Mouse (Mus musculus): ENCODE measurements at regions not wholly inside any gene's neighbourhood (a gene's known extent, or its start where the extent isn't known, plus 50 kb on each side); places are given as distances from the start of the nearest gene placed in this dataset.
A peak's percentile ranks its signal among the peaks of the same experiment; 100 is the strongest.

DNA sequence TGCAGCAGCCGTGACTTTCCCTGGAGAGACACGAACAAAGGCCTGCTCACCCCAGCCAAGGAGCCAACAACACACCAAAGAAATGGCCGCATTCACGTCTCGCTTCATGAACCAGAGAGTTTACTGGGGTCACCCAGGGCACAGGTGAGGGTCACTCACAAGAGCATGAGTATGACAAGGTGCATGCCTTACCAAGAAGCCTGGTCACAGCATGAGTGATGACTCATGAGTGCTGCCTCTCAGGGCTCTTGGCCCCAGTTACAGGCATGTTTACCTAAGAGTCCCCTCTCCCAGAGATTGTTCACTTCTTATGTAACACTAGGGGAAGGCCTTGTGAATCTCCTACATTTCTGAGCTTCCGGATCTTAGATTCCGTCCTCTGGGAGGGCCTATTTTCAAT, 236.6 kb upstream of the Zfp64 start:
- Histone ChIP-seq H3K27ac (ENCODE audit: low read depth) (no peak overlapping the region), H3K9me3 (ENCODE audit: control insufficient read depth, low read length) (no peaks in the 10 kb centered on the region), H3K36me3 (ENCODE audit: control insufficient read depth, insufficient read depth, low read length) (no peaks in the 10 kb centered on the region), H3K27me3 (replicated peaks; ENCODE audit: control insufficient read depth, insufficient read depth, low read length) (no peaks in the 10 kb centered on the region), H3K4me2 (ENCODE audit: low read length) (no peak overlapping the region), H3K4me3 (ENCODE audit: low read depth, low read length) (no peak overlapping the region), H3K4me1 (replicated peaks; ENCODE audit: control insufficient read depth, insufficient read depth, low read length) (no peaks in the 10 kb centered on the region), H3K9ac (ENCODE audit: low read length) (no peak overlapping the region)
- WGBS = 83% methylated on average over 7 of the region's 7 CpGs
- DNase-seq (ENCODE audit: low spot score) (no peak), ATAC-seq (replicated peaks; ENCODE audit: low FRiP score, low TSS enrichment, low read depth) (no peak)

DNA sequence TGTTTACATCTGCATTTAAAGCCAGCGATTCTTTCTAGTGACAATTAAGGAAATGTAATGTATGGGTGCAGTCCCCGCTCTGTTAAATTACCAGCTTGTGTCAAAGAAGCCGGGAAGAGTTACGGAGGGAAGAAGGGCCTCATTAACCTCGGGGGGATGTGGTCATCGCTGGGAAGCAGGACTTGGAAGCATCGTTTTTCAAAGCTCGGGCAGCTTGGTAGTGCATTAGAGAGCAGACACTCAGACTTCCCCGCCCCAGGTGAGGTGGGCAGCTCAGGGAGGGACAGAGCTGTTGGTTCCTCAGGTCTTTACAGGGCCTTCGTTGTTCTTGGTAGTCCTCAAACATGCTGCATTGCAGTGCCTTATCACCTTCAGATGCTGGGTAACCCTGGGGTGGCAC, 236.1 kb upstream of the Zfp64 start:
- Histone ChIP-seq H3K4me1 (replicated peaks; ENCODE audit: control insufficient read depth, insufficient read depth, low read length) (no peaks in the 10 kb centered on the region), H3K4me3 (ENCODE audit: low read depth, low read length) (no peak overlapping the region), H3K27me3 (replicated peaks; ENCODE audit: control insufficient read depth, insufficient read depth, low read length) (no peaks in the 10 kb centered on the region), H3K9ac (ENCODE audit: low read length) (no peak overlapping the region), H3K9me3 (ENCODE audit: control insufficient read depth, low read length) (no peaks in the 10 kb centered on the region), H3K4me2 (ENCODE audit: low read length) (no peak overlapping the region), H3K36me3 (ENCODE audit: control insufficient read depth, insufficient read depth, low read length) (no peaks in the 10 kb centered on the region), H3K27ac (ENCODE audit: low read depth) (no peak overlapping the region)
- 23% methylated on average over 10 of the region's 10 CpGs for WGBS
- no peak for DNase-seq (ENCODE audit: low spot score)
- ATAC-seq (replicated peaks; ENCODE audit: low FRiP score, low TSS enrichment, low read depth) = no peak

DNA sequence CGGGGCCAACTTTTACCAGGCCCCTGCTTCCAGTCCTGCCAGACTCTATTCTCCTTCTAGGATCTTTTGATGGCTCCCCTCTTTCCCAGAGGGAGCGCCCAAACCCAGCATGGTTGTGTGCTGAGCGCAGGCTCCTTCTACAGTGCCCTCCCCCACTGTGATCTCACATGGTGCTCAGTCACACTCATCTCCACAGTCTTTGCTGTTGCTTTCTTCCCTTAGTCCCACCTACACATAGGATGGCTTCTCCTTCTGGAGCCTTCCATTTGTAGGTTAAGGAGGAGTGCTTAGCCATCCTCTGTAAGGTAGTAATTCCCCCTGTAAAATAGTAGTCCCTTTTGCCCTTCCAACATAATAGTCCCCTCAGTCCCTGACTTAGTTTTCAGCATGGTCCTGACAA, 222.2 kb upstream of the Zfp64 start:
- Histone ChIP-seq H3K27me3 (replicated peaks; ENCODE audit: control insufficient read depth, insufficient read depth, low read length) (no peaks in the 10 kb centered on the region), H3K36me3 (ENCODE audit: control insufficient read depth, insufficient read depth, low read length) (no peaks in the 10 kb centered on the region), H3K4me3 (ENCODE audit: low read depth, low read length) (no peak overlapping the region), H3K9me3 (ENCODE audit: control insufficient read depth, low read length) (peaks cover under 1% of the 10 kb centered on the region; the same call in 1 of the 2 replicates), H3K27ac (ENCODE audit: low read depth) (no peak overlapping the region), H3K9ac (ENCODE audit: low read length) (no peak overlapping the region), H3K4me1 (replicated peaks; ENCODE audit: control insufficient read depth, insufficient read depth, low read length) (no peaks in the 10 kb centered on the region; the same call in 1 of the 2 replicates), H3K4me2 (ENCODE audit: low read length) (no peak overlapping the region)
- ATAC-seq (replicated peaks; ENCODE audit: low FRiP score, low TSS enrichment, low read depth) = no peak
- no peak for DNase-seq (ENCODE audit: low spot score)
- 87% methylated on average over 3 of the region's 3 CpGs for WGBS

DNA sequence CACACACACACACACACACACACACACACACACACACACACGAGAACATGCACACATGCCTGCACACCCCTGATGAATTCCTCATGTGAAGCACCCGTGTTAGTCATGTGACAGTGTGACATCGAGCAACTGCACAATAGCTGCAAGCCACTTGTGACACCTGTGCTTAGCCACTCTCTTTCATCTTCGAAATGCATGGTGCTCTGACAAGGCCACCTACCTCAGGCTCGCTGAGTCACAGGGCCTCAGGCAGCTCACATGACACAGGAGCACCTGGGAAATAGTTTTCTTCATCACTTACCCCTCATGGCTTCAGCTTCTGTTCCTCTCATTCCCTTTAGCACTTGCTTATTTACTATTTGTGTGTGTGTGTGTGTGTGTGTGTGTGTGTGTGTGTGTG, 213.4 kb upstream of the Zfp64 start:
- Histone ChIP-seq H3K27ac (ENCODE audit: low read depth) (no peak overlapping the region), H3K4me1 (replicated peaks; ENCODE audit: control insufficient read depth, insufficient read depth, low read length) (no peaks in the 10 kb centered on the region), H3K4me3 (ENCODE audit: low read depth, low read length) (no peak overlapping the region), H3K9ac (ENCODE audit: low read length) (no peak overlapping the region), H3K36me3 (ENCODE audit: control insufficient read depth, insufficient read depth, low read length) (no peaks in the 10 kb centered on the region), H3K9me3 (ENCODE audit: control insufficient read depth, low read length) (peaks cover 2% of the 10 kb centered on the region; the same call in 1 of the 2 replicates), H3K4me2 (ENCODE audit: low read length) (no peak overlapping the region), H3K27me3 (replicated peaks; ENCODE audit: control insufficient read depth, insufficient read depth, low read length) (no peaks in the 10 kb centered on the region)
- 80% methylated on average over 5 of the region's 5 CpGs for WGBS
- ATAC-seq (replicated peaks; ENCODE audit: low FRiP score, low TSS enrichment, low read depth) = no peak
- no peak for DNase-seq (ENCODE audit: low spot score)

DNA sequence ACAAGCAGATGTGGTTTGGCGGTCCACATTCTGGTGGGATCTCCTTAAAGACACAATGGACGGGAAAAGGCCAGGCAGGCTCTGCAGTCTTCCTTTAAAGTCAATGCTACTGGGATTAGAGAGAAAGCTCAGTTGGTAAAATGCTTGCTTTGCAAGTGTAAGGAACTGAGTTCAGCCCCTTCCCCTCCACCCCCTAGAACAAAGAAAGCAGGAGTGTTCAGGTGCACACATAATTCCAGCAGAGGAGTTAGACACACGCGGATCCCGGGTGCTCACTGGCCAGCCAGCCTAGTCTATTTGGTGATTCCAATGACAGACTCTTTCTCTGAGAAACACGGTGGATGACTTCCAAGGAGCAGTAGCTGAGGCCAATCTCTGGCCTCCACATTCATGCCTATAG, 213.0 kb upstream of the Zfp64 start:
- ATAC-seq (replicated peaks; ENCODE audit: low FRiP score, low TSS enrichment, low read depth) (no peak), DNase-seq (ENCODE audit: low spot score) (no peak)
- no peaks in the 10 kb centered on the region for H3K27me3 ChIP-seq (replicated peaks; ENCODE audit: control insufficient read depth, insufficient read depth, low read length)
- 80% methylated on average over 6 of the region's 6 CpGs for WGBS
- no peaks in the 10 kb centered on the region for H3K4me1 ChIP-seq (replicated peaks; ENCODE audit: control insufficient read depth, insufficient read depth, low read length)
- no peak overlapping the region for H3K4me3 ChIP-seq (ENCODE audit: low read depth, low read length)
- no peak overlapping the region for H3K9ac ChIP-seq (ENCODE audit: low read length)
- no peak overlapping the region for H3K4me2 ChIP-seq (ENCODE audit: low read length)
- peaks cover 2% of the 10 kb centered on the region; the same call in 1 of the 2 replicates for H3K9me3 ChIP-seq (ENCODE audit: control insufficient read depth, low read length)
- H3K27ac ChIP-seq (ENCODE audit: low read depth) = no peak overlapping the region
- H3K36me3 ChIP-seq (ENCODE audit: control insufficient read depth, insufficient read depth, low read length) = no peaks in the 10 kb centered on the region

DNA sequence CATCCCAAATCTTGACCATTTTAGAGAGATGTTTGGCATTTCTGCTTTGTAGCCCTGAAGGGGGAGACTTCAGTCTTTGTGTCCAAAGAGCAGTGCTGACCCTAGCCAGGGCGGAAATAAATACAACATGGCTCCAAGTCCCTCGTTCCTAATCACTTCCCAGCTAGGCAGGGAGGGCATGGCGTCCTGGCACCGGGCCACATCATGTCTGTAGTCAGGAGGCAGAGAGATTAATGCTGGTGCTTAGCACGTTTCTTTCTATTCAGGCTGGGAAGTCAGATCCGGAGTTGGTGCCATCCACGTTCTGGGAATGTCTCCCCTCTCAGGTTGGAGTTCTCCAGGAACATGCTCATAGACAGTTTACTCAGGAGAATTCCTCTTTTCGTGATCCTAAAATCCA, 206.3 kb upstream of the Zfp64 start:
- WGBS = 67% methylated on average over 8 of the region's 8 CpGs
- Histone ChIP-seq H3K4me2 (ENCODE audit: low read length) (no peak overlapping the region), H3K9me3 (ENCODE audit: control insufficient read depth, low read length) (no peaks in the 10 kb centered on the region), H3K27ac (ENCODE audit: low read depth) (no peak overlapping the region), H3K4me3 (ENCODE audit: low read depth, low read length) (no peak overlapping the region), H3K4me1 (replicated peaks; ENCODE audit: control insufficient read depth, insufficient read depth, low read length) (peaks cover 6% of the 10 kb centered on the region; the same call in 1 of the 2 replicates), H3K9ac (ENCODE audit: low read length) (no peak overlapping the region), H3K36me3 (ENCODE audit: control insufficient read depth, insufficient read depth, low read length) (no peaks in the 10 kb centered on the region), H3K27me3 (replicated peaks; ENCODE audit: control insufficient read depth, insufficient read depth, low read length) (no peaks in the 10 kb centered on the region)
- no peak for ATAC-seq (replicated peaks; ENCODE audit: low FRiP score, low TSS enrichment, low read depth)
- no peak for DNase-seq (ENCODE audit: low spot score)

DNA sequence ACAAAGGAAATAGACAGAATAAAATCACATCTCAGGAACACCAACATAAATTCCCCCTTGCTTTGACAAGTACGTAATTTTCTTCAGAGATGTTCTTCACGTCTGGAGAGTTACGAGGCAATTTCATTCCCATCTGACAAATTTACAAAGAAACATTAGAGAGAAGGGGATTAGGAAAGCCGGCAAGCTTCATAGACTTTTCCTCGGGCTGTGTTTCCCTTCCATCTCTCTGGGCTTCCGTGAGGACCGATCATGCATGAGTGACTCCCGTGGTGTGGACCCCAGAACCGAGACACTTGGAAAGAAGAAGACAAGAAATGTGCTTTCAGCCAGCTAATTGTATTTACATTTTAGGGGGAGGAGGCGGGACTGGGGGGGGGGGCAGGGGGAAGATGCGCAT, 203.4 kb upstream of the Zfp64 start:
- DNase-seq (ENCODE audit: low spot score) = no peak
- Histone ChIP-seq H3K36me3 (ENCODE audit: control insufficient read depth, insufficient read depth, low read length) (no peaks in the 10 kb centered on the region), H3K4me1 (replicated peaks; ENCODE audit: control insufficient read depth, insufficient read depth, low read length) (peaks cover 9% of the 10 kb centered on the region; the same call in 1 of the 2 replicates), H3K27ac (ENCODE audit: low read depth) (no peak overlapping the region), H3K4me3 (ENCODE audit: low read depth, low read length) (peak overlapping the region; percentile 18; the same call in 1 of the 2 replicates), H3K9me3 (ENCODE audit: control insufficient read depth, low read length) (no peaks in the 10 kb centered on the region), H3K9ac (ENCODE audit: low read length) (no peak overlapping the region), H3K27me3 (replicated peaks; ENCODE audit: control insufficient read depth, insufficient read depth, low read length) (no peaks in the 10 kb centered on the region), H3K4me2 (ENCODE audit: low read length) (peak overlapping the region; percentile 41)
- WGBS = 35% methylated on average over 11 of the region's 11 CpGs
- ATAC-seq (replicated peaks; ENCODE audit: low FRiP score, low TSS enrichment, low read depth) = no peak

DNA sequence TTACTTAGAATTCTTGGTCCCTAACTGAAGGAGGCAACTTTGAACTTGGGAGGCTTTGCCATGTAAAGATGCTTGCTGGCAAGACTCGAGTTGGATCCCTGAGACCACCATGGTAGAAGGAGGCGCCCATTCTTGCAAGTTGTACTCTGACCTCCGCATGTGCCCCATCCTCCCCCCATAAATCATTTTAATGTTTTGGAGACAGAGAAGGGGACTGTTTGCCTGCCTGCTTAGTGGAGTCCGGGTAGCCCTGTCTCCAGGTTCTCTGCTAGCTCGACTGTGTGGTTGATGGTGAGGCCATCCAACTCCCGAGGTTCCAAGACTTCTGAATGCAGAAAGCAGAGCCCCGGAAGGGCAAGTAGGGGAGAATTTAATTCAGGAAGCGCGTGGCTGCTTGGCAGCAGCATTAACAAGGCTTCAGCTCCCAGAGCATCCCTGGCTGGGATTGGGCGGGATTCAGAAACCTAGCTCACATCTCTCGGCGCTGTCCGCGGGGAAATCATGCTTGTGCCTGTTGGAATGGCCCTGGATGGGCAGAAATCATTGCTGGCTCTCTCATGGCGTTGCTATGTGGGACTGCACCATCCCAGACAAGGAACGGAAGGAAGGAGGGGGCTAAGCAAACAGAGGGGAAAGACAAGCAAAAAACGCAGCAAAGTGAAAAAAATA, 202.8 kb upstream of the Zfp64 start:
- WGBS = 15% methylated on average over 17 of the region's 17 CpGs
- peak overlapping the region; percentile 41 for H3K4me2 ChIP-seq (ENCODE audit: low read length)
- H3K27me3 ChIP-seq (replicated peaks; ENCODE audit: control insufficient read depth, insufficient read depth, low read length) = no peaks in the 10 kb centered on the region
- 0 out of 2 replicates have a peak overlapping the region, but pooled peaks have one; percentile 47 for H3K27ac ChIP-seq (ENCODE audit: low read depth)
- H3K4me3 ChIP-seq (ENCODE audit: low read depth, low read length) = peak overlapping the region; percentile 18; the same call in 1 of the 2 replicates
- ATAC-seq (replicated peaks; ENCODE audit: low FRiP score, low TSS enrichment, low read depth) (no peak), DNase-seq (ENCODE audit: low spot score) (peak; percentile 62)
- peaks cover 9% of the 10 kb centered on the region; the same call in 1 of the 2 replicates for H3K4me1 ChIP-seq (replicated peaks; ENCODE audit: control insufficient read depth, insufficient read depth, low read length)
- H3K36me3 ChIP-seq (ENCODE audit: control insufficient read depth, insufficient read depth, low read length) = no peaks in the 10 kb centered on the region
- H3K9ac ChIP-seq (ENCODE audit: low read length) = no peak overlapping the region
- H3K9me3 ChIP-seq (ENCODE audit: control insufficient read depth, low read length) = no peaks in the 10 kb centered on the region

DNA sequence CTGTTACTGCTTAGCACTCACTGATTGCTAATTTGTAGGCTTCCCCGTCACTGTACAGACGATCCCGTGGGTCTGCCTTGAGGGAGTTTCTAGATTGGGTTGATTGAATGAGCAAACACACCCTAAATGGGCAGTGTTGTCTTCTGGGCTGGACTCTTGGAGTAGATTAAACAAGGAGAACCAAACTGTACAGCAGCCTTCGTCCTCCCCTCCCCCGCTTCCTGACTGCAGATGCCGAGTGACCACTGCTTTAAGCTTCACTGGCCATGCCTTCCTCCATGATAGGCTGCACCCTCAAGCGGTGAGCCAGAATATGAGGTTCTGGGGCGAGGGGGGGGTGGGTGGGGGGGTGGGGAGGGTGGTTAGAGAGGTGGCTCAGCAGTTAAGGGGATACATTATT, 201.5 kb upstream of the Zfp64 start:
- Histone ChIP-seq H3K4me2 (ENCODE audit: low read length) (no peak overlapping the region), H3K4me1 (replicated peaks; ENCODE audit: control insufficient read depth, insufficient read depth, low read length) (peaks cover 9% of the 10 kb centered on the region; the same call in 1 of the 2 replicates), H3K27me3 (replicated peaks; ENCODE audit: control insufficient read depth, insufficient read depth, low read length) (no peaks in the 10 kb centered on the region), H3K9me3 (ENCODE audit: control insufficient read depth, low read length) (no peaks in the 10 kb centered on the region), H3K27ac (ENCODE audit: low read depth) (no peak overlapping the region), H3K4me3 (ENCODE audit: low read depth, low read length) (no peak overlapping the region), H3K36me3 (ENCODE audit: control insufficient read depth, insufficient read depth, low read length) (no peaks in the 10 kb centered on the region), H3K9ac (ENCODE audit: low read length) (no peak overlapping the region)
- DNase-seq (ENCODE audit: low spot score) (no peak), ATAC-seq (replicated peaks; ENCODE audit: low FRiP score, low TSS enrichment, low read depth) (no peak)
- 49% methylated on average over 8 of the region's 8 CpGs for WGBS

Measured in intestine, embryonic 14.5 days (tissue).